Mouse (Mus musculus) olfactory bulb, adult 2 months (tissue): ENCODE results near the gene Arhgap45. TPM values are rescaled to one million over a fixed set of nuclear protein-coding genes. Genes with fewer than 3 reads are reported as not detected.
A peak's percentile ranks its signal among the peaks of the same experiment; 100 is the strongest.

Experiments
- H3K27ac ChIP-seq: fragments of 200-500 bp; 2 replicates; pipeline ENCODE4 v1.5.1; 2012; ENCODE audit warnings: low read depth, low read length; ENCODE audit not compliant: insufficient read depth
- H3K4me1 ChIP-seq: fragments of 200-500 bp; 2 replicates; pipeline ENCODE4 v1.6.1; 2012; ENCODE audit warnings: low read length; ENCODE audit not compliant: control insufficient read depth, insufficient read depth
- H3K4me3 ChIP-seq: fragments of 200-500 bp; 2 replicates; pipeline ENCODE4 v1.5.1; 2012; ENCODE audit warnings: mild to moderate bottlenecking, low read depth, low read length, moderate library complexity; ENCODE audit not compliant: insufficient read depth
- CTCF ChIP-seq: fragments of 200-500 bp; IDR thresholded peaks from 2 replicates; pipeline ENCODE4 v1.5.1; 2012; ENCODE audit warnings: low read depth, mild to moderate bottlenecking, low read length, moderate library complexity; ENCODE audit not compliant: insufficient read depth
- POLR2A ChIP-seq: fragments of 200-500 bp; IDR thresholded peaks from 2 replicates; pipeline ENCODE4 v1.6.1; 2012; ENCODE audit warnings: mild to moderate bottlenecking, low read depth, low read length, moderate library complexity; ENCODE audit not compliant: insufficient read depth
- WGBS: fragments of 180-500 bp; shearing (Covaris S2); methylation state at CpG from one replicate; pipeline ENCODE4 v1.1.7; 2018; 5-methylcytosine and 5-hydroxymethylcytosine counted together
- polyA plus RNA-seq: library from polyadenylated mRNA; stranded (reverse); fragments of >200 nt; gene quantifications from 2 replicates; pipeline ENCODE4 v1.2.4, GENCODE M21; 2012; ENCODE audit warnings: low replicate concordance; ENCODE audit not compliant: missing spikeins, insufficient read depth, insufficient read length

Arhgap45 gene
- polyA plus RNA-seq, 1 experiment: 203 TPM

DNA sequence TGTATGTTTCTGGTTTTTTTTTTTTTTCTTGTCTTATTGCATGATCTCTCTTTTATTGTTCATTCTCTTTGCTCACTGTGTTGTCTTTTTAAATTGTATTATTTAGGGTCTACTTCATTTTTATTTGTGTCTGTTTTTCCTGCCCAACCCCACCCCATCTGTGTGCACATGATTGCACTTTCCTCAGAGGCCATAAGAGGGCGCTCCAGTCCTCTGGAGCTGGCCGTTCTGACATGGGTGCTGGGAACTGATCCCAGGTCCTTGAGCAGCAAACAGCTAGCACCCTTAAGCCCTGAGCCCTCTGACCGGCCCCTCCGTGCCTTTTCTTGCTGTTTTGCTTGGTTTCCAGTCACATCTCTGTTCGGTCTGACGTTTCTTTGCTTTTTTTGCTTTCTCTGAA lies 24.9 kb upstream of the Arhgap45 start:
- no peak for TF ChIP-seq POLR2A
- TF ChIP-seq CTCF: no peak
- Histone ChIP-seq H3K27ac (no peak overlapping the region), H3K4me1 (peaks cover 19% of the 10 kb centered on the region), H3K4me3 (no peak overlapping the region)
- 93% methylated on average over 6 of the region's 6 CpGs for WGBS

DNA sequence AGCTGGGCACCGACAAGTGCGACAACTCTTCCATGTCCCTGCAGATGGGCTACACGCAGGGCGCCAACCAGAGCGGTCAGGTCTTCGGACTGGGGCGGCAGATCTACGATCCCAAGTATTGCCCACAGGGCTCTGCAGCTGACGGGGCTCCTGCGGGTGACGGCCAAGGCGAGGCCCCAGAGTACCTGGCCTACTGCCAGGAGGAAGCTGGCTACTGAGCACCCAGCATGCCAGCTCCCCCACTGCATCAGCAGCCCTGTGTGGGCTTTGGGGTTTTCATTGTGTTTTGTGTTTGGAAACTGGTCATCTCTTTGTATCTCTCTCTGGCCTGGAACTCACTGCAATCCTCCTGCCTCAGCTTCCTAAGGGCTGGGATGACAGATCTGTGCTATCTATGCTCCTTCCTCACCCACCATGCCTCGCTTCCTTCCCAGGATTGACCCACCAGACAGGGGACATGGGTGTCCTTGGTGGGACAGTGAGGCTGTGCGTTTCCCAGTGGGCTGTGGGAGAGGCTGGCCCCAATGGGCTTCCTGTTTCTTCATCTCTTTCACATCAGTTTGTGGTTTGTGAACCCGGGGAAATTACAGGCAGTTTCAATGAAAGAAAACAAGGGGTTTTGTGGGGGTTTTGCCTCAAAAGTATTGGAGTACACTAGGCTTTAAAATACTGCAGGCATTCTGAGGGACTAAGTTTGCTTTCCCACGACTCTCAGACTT lies 21.9 kb upstream of the Arhgap45 start:
- no peak overlapping the region for H3K4me3 ChIP-seq
- 63% methylated on average over 16 of the region's 16 CpGs for WGBS
- H3K27ac ChIP-seq: no peak overlapping the region
- peaks cover 16% of the 10 kb centered on the region for H3K4me1 ChIP-seq
- TF ChIP-seq POLR2A (no peak), CTCF (no peak)

DNA sequence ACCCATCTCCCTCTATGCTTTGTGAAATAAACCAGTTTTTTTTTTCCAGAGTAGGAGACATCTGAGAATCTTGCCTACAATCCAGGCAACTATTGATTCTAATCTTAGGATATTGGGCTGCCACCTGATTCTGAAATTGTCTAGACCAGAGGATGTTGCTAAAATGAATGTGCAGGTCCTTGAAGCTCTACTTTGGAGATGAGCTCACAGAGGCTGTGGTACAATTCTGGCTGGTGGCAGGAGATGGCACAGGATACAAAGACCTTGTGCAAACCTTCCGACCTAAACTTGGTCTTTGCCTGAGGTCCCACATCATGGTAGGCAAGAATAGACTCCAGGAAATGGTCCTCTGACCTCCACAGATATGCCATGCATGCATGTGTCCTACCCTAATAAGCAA lies 20.8 kb upstream of the Arhgap45 start:
- no peak for TF ChIP-seq CTCF
- no peak for TF ChIP-seq POLR2A
- 74% methylated on average over 1 of the region's 1 CpGs for WGBS

DNA sequence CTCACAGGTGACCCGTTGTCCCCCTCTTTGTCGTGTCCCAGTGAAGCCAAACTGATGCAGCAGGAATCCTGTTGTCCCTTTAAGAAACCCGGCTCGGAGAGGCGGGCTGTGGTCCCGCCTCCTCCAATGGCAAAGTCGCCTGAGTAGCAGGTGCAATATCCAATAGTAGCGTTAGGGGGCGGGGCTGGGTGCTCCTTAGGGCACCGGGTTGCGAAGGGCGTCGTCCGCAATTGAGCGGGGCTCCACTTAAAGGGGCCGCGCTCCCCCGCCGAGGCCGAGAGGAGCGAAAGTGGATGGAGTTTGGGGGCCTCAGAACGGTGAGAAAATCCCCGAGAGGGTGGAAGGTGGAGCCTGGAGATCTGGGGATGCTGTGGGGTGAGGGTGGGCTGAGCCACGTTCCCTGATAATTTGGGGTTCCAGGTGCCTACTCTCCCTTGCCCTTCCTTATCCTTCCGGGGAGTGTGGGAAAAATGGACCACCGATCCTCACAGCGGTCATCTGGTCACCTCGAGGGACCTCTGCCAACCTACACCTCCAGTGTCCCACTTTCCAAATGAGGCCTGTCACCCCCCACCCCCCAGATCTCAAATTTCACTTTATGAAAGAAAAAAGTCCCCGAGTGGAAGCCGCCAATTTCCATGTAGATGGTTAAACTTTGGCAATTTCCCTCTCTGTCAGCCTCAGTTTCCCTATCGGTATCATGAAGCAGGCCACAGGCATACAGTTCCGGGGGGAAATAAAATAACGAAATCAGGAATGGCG lies 20.0 kb upstream of the Arhgap45 start, which contains the start of gene Abca7:
TSS of gene Abca7 (plus strand) at position 223 of the 762 bp plus-strand sequence.
- Histone ChIP-seq H3K27ac (peak within 1 kb of the TSS; percentile 38; the same call in 1 of the 2 replicates), H3K4me3 (peak within 1 kb of the TSS; percentile 72), H3K4me1 (peaks cover 16% of the 10 kb centered on the region)
- TF ChIP-seq CTCF: no peak
- no peak for TF ChIP-seq POLR2A
- WGBS: under 1% methylated on average over 34 of the region's 34 CpGs

More for the DNA sequence above, 20.8 kb upstream of the Arhgap45 start:
- Histone ChIP-seq H3K27ac (no peak overlapping the region), H3K4me3 (no peak overlapping the region), H3K4me1 (peaks cover 16% of the 10 kb centered on the region)

DNA sequence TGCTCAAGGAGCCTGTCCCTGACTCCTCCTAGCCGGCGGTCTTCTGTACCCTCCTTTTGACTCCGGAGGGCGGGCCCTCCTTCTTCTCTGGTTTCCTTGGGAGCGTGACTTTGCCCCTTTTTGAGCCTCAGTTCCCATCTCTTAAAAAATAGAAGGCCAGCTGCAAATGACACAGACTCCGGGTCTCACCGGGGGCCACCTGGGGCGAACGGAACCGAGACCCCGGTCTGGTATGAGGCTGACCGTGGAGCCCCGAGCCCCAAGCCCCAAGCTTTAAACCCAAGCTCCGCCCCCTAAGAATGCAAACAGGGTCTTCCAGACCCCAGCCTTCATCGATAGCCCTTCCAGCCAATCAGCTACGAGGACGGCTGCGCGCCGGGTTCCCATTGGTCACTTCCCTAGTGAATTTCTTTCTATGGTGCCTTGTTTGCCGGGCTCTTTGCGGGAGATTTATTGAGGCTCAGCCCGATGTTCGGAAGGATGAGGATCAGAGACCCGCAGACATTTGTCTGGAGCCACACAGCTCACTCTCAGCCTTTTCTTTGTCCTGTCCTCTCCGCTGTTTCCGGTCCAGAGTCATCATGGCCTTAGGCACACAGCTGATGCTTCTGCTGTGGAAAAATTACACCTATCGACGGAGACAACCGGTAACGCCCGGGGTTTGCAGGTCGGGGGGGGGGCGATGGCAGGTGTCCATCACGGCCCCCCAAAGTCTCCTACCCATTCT lies 19.3 kb upstream of the Arhgap45 start:
- no peak overlapping the region for H3K27ac ChIP-seq
- TF ChIP-seq CTCF: no peak
- TF ChIP-seq POLR2A: no peak; the same call in 1 of the 2 replicates
- WGBS: under 1% methylated on average over 35 of the region's 35 CpGs
- H3K4me1 ChIP-seq: peaks cover 16% of the 10 kb centered on the region
- peak overlapping the region; percentile 72 for H3K4me3 ChIP-seq

DNA sequence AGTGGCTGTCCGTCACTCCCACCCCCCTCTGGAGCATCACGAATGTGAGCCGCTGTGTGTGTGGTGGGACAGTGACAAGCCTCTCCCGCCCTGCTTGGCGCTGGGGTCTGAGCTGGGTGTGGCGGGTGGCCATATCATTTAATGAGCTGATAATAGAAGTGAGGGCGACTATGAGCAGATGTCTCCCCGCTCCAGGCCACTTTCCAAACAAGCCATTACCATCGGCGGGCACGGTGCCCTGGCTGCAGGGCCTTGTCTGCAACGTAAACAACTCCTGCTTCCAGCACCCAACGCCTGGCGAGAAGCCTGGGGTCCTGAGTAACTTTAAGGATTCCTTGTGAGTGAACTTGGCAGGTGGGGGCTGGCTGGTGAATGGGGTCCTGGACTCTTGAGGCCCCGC lies 18.6 kb upstream of the Arhgap45 start:
- no peak for TF ChIP-seq POLR2A
- TF ChIP-seq CTCF: no peak
- WGBS: 10% methylated on average over 15 of the region's 15 CpGs
- H3K4me1 ChIP-seq: peaks cover 16% of the 10 kb centered on the region
- no peak overlapping the region for H3K27ac ChIP-seq
- H3K4me3 ChIP-seq: peak overlapping the region; percentile 72

DNA sequence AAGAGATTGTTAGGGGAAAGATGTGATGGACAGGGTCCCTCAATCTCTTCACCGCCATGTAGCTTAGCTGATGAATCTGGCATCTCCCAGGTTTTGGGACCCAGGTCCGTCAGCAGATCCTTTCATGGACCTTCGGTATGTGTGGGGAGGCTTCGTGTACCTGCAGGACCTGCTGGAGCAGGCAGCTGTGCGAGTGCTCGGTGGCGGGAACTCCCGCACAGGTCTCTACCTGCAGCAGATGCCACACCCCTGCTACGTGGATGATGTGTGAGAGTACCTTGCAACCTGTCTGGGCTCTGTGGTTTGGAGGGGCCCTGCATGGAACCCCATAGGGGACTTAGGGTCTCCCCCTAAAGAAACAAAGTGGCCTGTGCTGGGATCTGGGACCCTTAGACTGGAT lies 14.5 kb upstream of the Arhgap45 start:
- H3K4me3 ChIP-seq: no peak overlapping the region
- H3K27ac ChIP-seq: no peak overlapping the region
- H3K4me1 ChIP-seq: peaks cover 28% of the 10 kb centered on the region
- TF ChIP-seq CTCF (no peak), POLR2A (no peak)
- 88% methylated on average over 9 of the region's 9 CpGs for WGBS

DNA sequence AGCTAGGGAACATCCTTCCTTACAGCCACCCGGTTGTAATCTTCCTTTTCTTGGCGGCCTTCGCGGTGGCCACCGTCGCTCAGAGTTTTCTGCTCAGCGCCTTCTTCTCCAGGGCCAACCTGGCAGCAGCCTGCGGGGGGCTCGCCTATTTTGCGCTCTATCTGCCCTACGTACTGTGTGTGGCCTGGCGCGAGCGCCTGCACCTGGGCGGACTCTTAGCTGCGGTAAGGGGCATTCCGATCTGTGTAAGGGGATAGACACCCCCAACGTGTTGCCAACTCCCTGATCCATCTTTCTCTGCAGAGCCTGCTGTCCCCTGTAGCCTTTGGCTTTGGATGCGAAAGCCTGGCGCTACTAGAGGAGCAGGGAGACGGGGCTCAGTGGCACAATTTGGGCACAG lies 13.6 kb upstream of the Arhgap45 start:
- Histone ChIP-seq H3K27ac (no peak overlapping the region), H3K4me3 (no peak overlapping the region), H3K4me1 (peaks cover 21% of the 10 kb centered on the region)
- 49% methylated on average over 21 of the region's 21 CpGs for WGBS
- TF ChIP-seq POLR2A (no peak), CTCF (no peak)
